Mouse (Mus musculus): ENCODE measurements around the gene Arhgap35. TPM values are rescaled to one million over a fixed set of nuclear protein-coding genes. Genes with fewer than 3 reads are reported as not detected.
"Not testable (repeated sequence)": the region's sequence is repeated elsewhere in the genome, so short reads cannot be mapped to it uniquely, and the experiment has no call there.

The Arhgap35 gene
- total RNA-seq (2014; rRNA removed) (133 and 149 TPM in 2 replicates), polyA plus RNA-seq (2015; fragmentation: Nextera tagmentation; extraction: Ambion mirVana) (20.6 and 27.0 TPM in 2 replicates)

- Histone ChIP-seq H3K36me3 (ENCODE audit: insufficient read depth) (no peaks in the 10 kb centered on the region), H3K4me1 (ENCODE audit: insufficient read depth) (peaks cover 27% of the 10 kb centered on the region), H3K4me2 (ENCODE audit: low read depth) (peak within 1 kb of the TSS; percentile 76), H3K9me3 (ENCODE audit: low read length) (no peaks in the 10 kb centered on the region), H3K9ac (peak within 1 kb of the TSS; percentile 98), H3K4me3 (ENCODE audit: low read depth, low read length) (peak within 1 kb of the TSS; percentile 93), H3K27ac (ENCODE audit: low read depth, low read length) (peak within 1 kb of the TSS; percentile 100), H3K27me3 (ENCODE audit: insufficient read depth, low read length) (no peaks in the 10 kb centered on the region; the same call in 1 of the 2 replicates)
- TF ChIP-seq CTCF (IDR thresholded peaks at IDR 0.05; ENCODE audit: low read depth), result no peak
- peak; percentile 97 for ATAC-seq
- peak; percentile 100 for DNase-seq
- 2% methylated on average over 77 of the region's 78 CpGs for WGBS
Measured at GRCm38 (mm10) chr7:16614888-16615715, at the start of gene Arhgap35. Gene Arhgap35 (minus strand): TSS chr7:16614993.

DNA sequence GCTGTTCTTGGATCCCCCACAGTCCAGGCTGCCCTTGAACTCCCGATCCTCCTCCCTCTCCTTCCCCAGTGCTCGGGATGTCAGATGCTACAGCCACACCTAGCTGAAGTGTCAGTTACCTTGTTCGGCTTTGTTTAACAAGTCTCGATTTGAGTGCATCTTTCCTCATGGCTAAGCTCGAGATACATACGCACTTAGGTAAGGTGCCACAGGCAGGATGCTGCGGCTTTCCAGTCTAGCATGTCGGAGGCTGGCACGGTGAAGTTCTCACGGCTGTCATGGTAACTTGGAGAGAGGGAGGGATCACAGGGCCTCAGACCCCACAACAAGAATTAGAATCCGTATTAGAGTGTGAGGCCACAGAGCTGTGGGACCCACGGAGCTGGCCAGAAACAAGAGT, 29.5 kb upstream of the Arhgap35 start:
- WGBS, result 59% methylated on average over 12 of the region's 12 CpGs
- H3K36me3 ChIP-seq (ENCODE audit: insufficient read depth), result no peaks in the 10 kb centered on the region
- no peak for DNase-seq
- ATAC-seq, result no peak
- H3K9me3 ChIP-seq (ENCODE audit: low read length), result no peaks in the 10 kb centered on the region
- H3K27ac ChIP-seq (ENCODE audit: low read depth, low read length), result no peak overlapping the region
- H3K4me1 ChIP-seq (ENCODE audit: insufficient read depth), result no peaks in the 10 kb centered on the region
- no peaks in the 10 kb centered on the region for H3K27me3 ChIP-seq (ENCODE audit: insufficient read depth, low read length)
- no peak overlapping the region for H3K9ac ChIP-seq
- no peak for TF ChIP-seq CTCF (IDR thresholded peaks at IDR 0.05; ENCODE audit: low read depth)
- H3K4me2 ChIP-seq (ENCODE audit: low read depth), result no peak overlapping the region
- H3K4me3 ChIP-seq (ENCODE audit: low read depth, low read length), result no peak overlapping the region

- not testable (repeated sequence) for H3K36me3 ChIP-seq (ENCODE audit: insufficient read depth); ATAC-seq; H3K9ac ChIP-seq; H3K27ac ChIP-seq (ENCODE audit: low read depth, low read length); H3K4me2 ChIP-seq (ENCODE audit: low read depth); H3K4me1 ChIP-seq (ENCODE audit: insufficient read depth); H3K4me3 ChIP-seq (ENCODE audit: low read depth, low read length); H3K9me3 ChIP-seq (ENCODE audit: low read length); DNase-seq; H3K27me3 ChIP-seq (ENCODE audit: insufficient read depth, low read length)
- 76% methylated on average over 3 of the region's 4 CpGs for WGBS
Measured at GRCm38 (mm10) chr7:16643106-16643505, 28.3 kb upstream of the Arhgap35 start.

DNA sequence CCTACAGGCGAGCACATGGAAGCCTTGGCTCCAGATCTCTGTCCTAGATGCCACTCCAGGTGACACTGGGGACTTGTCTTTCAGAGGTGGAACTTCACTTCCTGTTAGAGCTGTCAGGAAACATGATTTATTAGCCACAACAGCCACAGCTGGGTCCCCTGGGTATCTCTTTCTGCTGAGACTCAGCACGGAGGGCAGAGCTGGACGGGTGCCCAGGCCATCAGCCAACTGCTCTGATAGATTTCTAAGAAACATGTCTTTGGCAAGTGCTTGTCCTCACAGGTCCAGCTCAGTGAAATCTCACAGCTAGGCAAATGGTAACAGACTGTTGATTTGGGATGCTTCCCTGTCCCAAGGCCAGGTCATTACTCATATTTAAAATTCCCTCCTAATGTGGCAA, 24.2 kb upstream of the Arhgap35 start:
- Histone ChIP-seq H3K27me3 (ENCODE audit: insufficient read depth, low read length) (no peaks in the 10 kb centered on the region), H3K27ac (ENCODE audit: low read depth, low read length) (no peak overlapping the region), H3K36me3 (ENCODE audit: insufficient read depth) (no peaks in the 10 kb centered on the region), H3K9me3 (ENCODE audit: low read length) (no peaks in the 10 kb centered on the region), H3K4me3 (ENCODE audit: low read depth, low read length) (no peak overlapping the region), H3K4me2 (ENCODE audit: low read depth) (no peak overlapping the region), H3K4me1 (ENCODE audit: insufficient read depth) (no peaks in the 10 kb centered on the region), H3K9ac (no peak overlapping the region)
- 38% methylated on average over 3 of the region's 3 CpGs for WGBS
- TF ChIP-seq CTCF (IDR thresholded peaks at IDR 0.05; ENCODE audit: low read depth), result no peak
- DNase-seq, result peak; percentile 50
- ATAC-seq, result no peak

DNA sequence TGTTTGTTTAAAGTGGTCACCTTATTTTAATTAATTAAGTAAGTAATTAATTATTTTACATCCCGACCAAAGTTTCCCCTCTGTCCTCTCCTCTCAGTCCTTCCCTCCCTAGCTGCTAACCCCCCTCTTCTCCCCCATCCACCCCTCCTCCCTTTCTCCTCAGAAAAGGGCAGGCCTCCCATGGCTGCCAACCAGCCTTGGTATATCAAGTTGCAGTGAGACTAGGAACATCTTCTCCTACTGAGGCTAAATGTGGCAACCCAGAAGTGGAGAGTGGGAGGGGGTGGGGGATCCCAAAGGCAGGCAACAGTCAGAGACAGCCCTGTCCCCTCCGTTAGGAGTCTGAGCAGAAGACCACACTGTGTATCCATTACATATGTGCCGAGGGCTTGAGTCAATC, 20.3 kb upstream of the Arhgap35 start:
- H3K27ac ChIP-seq (ENCODE audit: low read depth, low read length), result no peak overlapping the region
- no peaks in the 10 kb centered on the region for H3K27me3 ChIP-seq (ENCODE audit: insufficient read depth, low read length)
- TF ChIP-seq CTCF (IDR thresholded peaks at IDR 0.05; ENCODE audit: low read depth), result no peak
- 54% methylated on average over 3 of the region's 3 CpGs for WGBS
- H3K4me2 ChIP-seq (ENCODE audit: low read depth), result no peak overlapping the region
- no peak for DNase-seq
- H3K4me3 ChIP-seq (ENCODE audit: low read depth, low read length), result no peak overlapping the region
- H3K36me3 ChIP-seq (ENCODE audit: insufficient read depth), result no peaks in the 10 kb centered on the region
- no peak for ATAC-seq
- no peak overlapping the region for H3K9ac ChIP-seq
- H3K9me3 ChIP-seq (ENCODE audit: low read length), result no peaks in the 10 kb centered on the region
- no peaks in the 10 kb centered on the region for H3K4me1 ChIP-seq (ENCODE audit: insufficient read depth)

- not testable (repeated sequence) for H3K4me2 ChIP-seq (ENCODE audit: low read depth); DNase-seq; H3K9ac ChIP-seq; H3K4me3 ChIP-seq (ENCODE audit: low read depth, low read length); H3K4me1 ChIP-seq (ENCODE audit: insufficient read depth); ATAC-seq; H3K27ac ChIP-seq (ENCODE audit: low read depth, low read length); H3K27me3 ChIP-seq (ENCODE audit: insufficient read depth, low read length); H3K36me3 ChIP-seq (ENCODE audit: insufficient read depth); H3K9me3 ChIP-seq (ENCODE audit: low read length)
- WGBS, result 11% methylated on average over 10 of the region's 10 CpGs
Measured at GRCm38 (mm10) chr7:16633913-16634312, 19.1 kb upstream of the Arhgap35 start.

GRCm38 (mm10) chr7:16631932-16632331, 17.1 kb upstream of the Arhgap35 start:
- no peaks in the 10 kb centered on the region; the same call in 1 of the 2 replicates for H3K27me3 ChIP-seq (ENCODE audit: insufficient read depth, low read length)
- no peak for DNase-seq
- no peak overlapping the region for H3K4me2 ChIP-seq (ENCODE audit: low read depth)
- H3K9me3 ChIP-seq (ENCODE audit: low read length), result no peaks in the 10 kb centered on the region
- no peak overlapping the region for H3K9ac ChIP-seq
- no peak overlapping the region for H3K27ac ChIP-seq (ENCODE audit: low read depth, low read length)
- 72% methylated on average over 4 of the region's 4 CpGs for WGBS
- H3K36me3 ChIP-seq (ENCODE audit: insufficient read depth), result no peaks in the 10 kb centered on the region
- no peak overlapping the region for H3K4me3 ChIP-seq (ENCODE audit: low read depth, low read length)
- TF ChIP-seq CTCF (IDR thresholded peaks at IDR 0.05; ENCODE audit: low read depth), result 0 out of 2 replicates have a peak, but pooled peaks have one; percentile 11
- no peaks in the 10 kb centered on the region for H3K4me1 ChIP-seq (ENCODE audit: insufficient read depth)
- ATAC-seq, result no peak

Measured in forebrain, postnatal 0 days (tissue).